Mouse (Mus musculus) MEL (cell line): Measurements from ENCODE around the gene Emx2.

Experiments
- CTCF ChIP-seq, 3 experiments: IDR thresholded peaks in 2 of 3; conservative IDR thresholded peaks in 1 of 3; 2 replicates each; pipeline ENCODE4 v1.5.1; 2011 to 2012; ENCODE audit warnings: low read length in 3 of 3, low read depth in 2 of 3, mild to moderate bottlenecking in 2 of 3, improper control_type of control experiment in 1 of 3, inconsistent platforms in 1 of 3, mixed read lengths in 1 of 3, moderate library complexity in 1 of 3; ENCODE audit not compliant: control insufficient read depth in 1 of 3, insufficient read depth in 1 of 3, poor library complexity in 1 of 3, severe bottlenecking in 1 of 3
- EP300 ChIP-seq, 2 experiments: IDR thresholded peaks; 2 replicates each; pipeline ENCODE4 v1.6.1; 2011; ENCODE audit warnings: improper control_type of control experiment in 2 of 2, low read length in 2 of 2, low read depth in 1 of 2, mild to moderate bottlenecking in 1 of 2
- ETS1 ChIP-seq: IDR thresholded peaks from 2 replicates; pipeline ENCODE4 v1.6.1; 2012; ENCODE audit warnings: low read depth, mild to moderate bottlenecking, inconsistent platforms, low read length, improper control_type of control experiment, moderate library complexity
- GATA1 ChIP-seq: IDR thresholded peaks from 2 replicates; pipeline ENCODE4 v1.6.1; 2011; ENCODE audit warnings: low read depth, low read length, improper control_type of control experiment
- MAFK ChIP-seq: IDR thresholded peaks from 2 replicates; pipeline ENCODE4 v1.6.1; 2011; ENCODE audit warnings: low read depth, mild to moderate bottlenecking, low read length, improper control_type of control experiment, borderline replicate concordance
- MEF2A ChIP-seq: IDR thresholded peaks from 2 replicates; pipeline ENCODE4 v1.6.1; 2014; ENCODE audit warnings: low read depth, mild to moderate bottlenecking, inconsistent platforms, low read length, improper control_type of control experiment; ENCODE audit not compliant: poor library complexity, insufficient replicate concordance, severe bottlenecking; ENCODE audit errors: extremely low read depth
- NRF1 ChIP-seq: IDR thresholded peaks from 2 replicates; pipeline ENCODE4 v1.6.1; 2014; ENCODE audit warnings: low read depth, mild to moderate bottlenecking, inconsistent platforms, low read length, improper control_type of control experiment, moderate library complexity; ENCODE audit not compliant: poor library complexity, insufficient read depth, severe bottlenecking
- POLR2A ChIP-seq, 2 experiments: IDR thresholded peaks; 2 replicates each; pipeline ENCODE4 v1.6.1; 2011 to 2012; ENCODE audit warnings: low read length in 2 of 2, mild to moderate bottlenecking in 2 of 2, control low read depth in 1 of 2, improper control_type of control experiment in 1 of 2, low read depth in 1 of 2, moderate library complexity in 1 of 2; ENCODE audit not compliant: control insufficient read depth in 1 of 2, insufficient read depth in 1 of 2, poor library complexity in 1 of 2
- POLR2AphosphoS2 ChIP-seq: IDR thresholded peaks from 2 replicates; pipeline ENCODE4 v1.6.1; 2011; ENCODE audit warnings: low read length, improper control_type of control experiment
- TBP ChIP-seq: IDR thresholded peaks from 2 replicates; pipeline ENCODE4 v1.8.0; 2011; ENCODE audit warnings: low read depth, low read length, improper control_type of control experiment
- ZC3H11A ChIP-seq: IDR thresholded peaks from 2 replicates; pipeline ENCODE4 v1.6.1; 2012; ENCODE audit warnings: low read depth, mild to moderate bottlenecking, inconsistent platforms, low read length, improper control_type of control experiment

GRCm38 (mm10) chr19:59496832-59497231, 38.7 kb downstream of the Emx2 start:
- TF ChIP-seq ZC3H11A (no peak), GATA1 (no peak), CTCF (IDR thresholded peaks at IDR 0.05 in 2 of 3, conservative IDR thresholded peaks at IDR 0.05 in 1 of 3; ENCODE audit: control insufficient read depth in 1 of 3, insufficient read depth in 1 of 3, low read depth in 2 of 3, low read length in 3 of 3, poor library complexity in 1 of 3, severe bottlenecking in 1 of 3) (no peak), POLR2A (IDR thresholded peaks at IDR 0.05; ENCODE audit: control insufficient read depth in 1 of 2, insufficient read depth in 1 of 2, low read depth in 1 of 2, low read length in 2 of 2, poor library complexity in 1 of 2) (no peak), NRF1 (no peak), ETS1 (no peak), MEF2A (no peak), EP300 (IDR thresholded peaks at IDR 0.05; ENCODE audit: low read depth in 1 of 2, low read length in 2 of 2) (no peak), TBP (no peak), MAFK (no peak), POLR2AphosphoS2 (no peak)
